Comparison of ENCODE assay signal across 16 mouse cellular contexts in genomic region chr10:30416314-30416713, GRCm38 (mm10).
"Had no signal": no experiment of that assay in that cellular context is flagged by ENCODE, and none has a peak within 500 bp of the region (broad histone marks: within the 10 kb centered on the region; RNA-seq: fewer than 3 reads in every experiment).

No protein-coding gene starts in this region.

- H3K4me3 ChIP-seq: lung, embryonic 15.5 days; midbrain, embryonic 10.5 days; midbrain, embryonic 13.5 days; neural tube, embryonic 12.5 days; stomach, embryonic 15.5 days had no signal

- H3K27me3 ChIP-seq: stomach, embryonic 15.5 days had no signal

- H3K27ac ChIP-seq: lung, embryonic 15.5 days; midbrain, embryonic 10.5 days; midbrain, embryonic 13.5 days; neural tube, embryonic 12.5 days; stomach, embryonic 15.5 days; stomach, postnatal 0 days had no signal

- H3K4me2 ChIP-seq: lung, embryonic 15.5 days; midbrain, embryonic 13.5 days; neural tube, embryonic 12.5 days; stomach, embryonic 15.5 days had no signal

- H3K9ac ChIP-seq: liver, postnatal 0 days; lung, embryonic 15.5 days; midbrain, embryonic 13.5 days; neural tube, embryonic 12.5 days; stomach, embryonic 15.5 days had no signal

- H3K36me3 ChIP-seq: lung, embryonic 15.5 days; midbrain, embryonic 10.5 days; midbrain, embryonic 13.5 days; neural tube, embryonic 12.5 days; stomach, embryonic 15.5 days had no signal

- ATAC-seq: liver, postnatal 0 days; lung, postnatal 0 days; midbrain, embryonic 13.5 days; midbrain, embryonic 16.5 days had no signal

- DNase-seq: liver, postnatal 0 days; lung, adult 2 months; lung, postnatal 14 days; lung, postnatal 4 days; right cerebral cortex, postnatal 14 days; thymus, adult 2 months; thymus, postnatal 25 days; thymus, postnatal 4 days had no signal

- H3K9me3 ChIP-seq: lung, embryonic 15.5 days; midbrain, embryonic 10.5 days; midbrain, embryonic 13.5 days; neural tube, embryonic 12.5 days; stomach, embryonic 15.5 days had no signal

- H3K4me1 ChIP-seq: lung, embryonic 15.5 days; midbrain, embryonic 10.5 days; midbrain, embryonic 13.5 days; neural tube, embryonic 12.5 days; stomach, embryonic 15.5 days had no signal
